Mouse (Mus musculus) heart, adult 8-10 months (tissue): ENCODE measurements around the gene Mrtfb. TPM values are rescaled to one million over a fixed set of nuclear protein-coding genes. Genes with fewer than 3 reads are reported as not detected.

ENCODE experiments used
- microRNA-seq: library from miRNA; unstranded; fragments of <30 nt; microRNA quantifications from one replicate; pipeline ENCODE4 v1.2.0, GENCODE M21; 2022
- total RNA-seq, 4 experiments: library from RNA; stranded (reverse); gene quantifications; 2 replicates each; pipeline ENCODE4 v1.2.4; 2022

The Mrtfb gene
- total RNA-seq, 4 experiments from 2014 or later = 24.5 to 32.8 (median 28.8) TPM

Small RNA genes lying within 50 kb of the gene (microRNA-seq; reads per million reads assigned to microRNA genes)
- gene Mir193b (141 reads per million, percentile 63 among the genes with 10 or more reads in this experiment), gene Mir365-1 (1.4 reads per million)

Other genes with a start within 250 kb of the Mrtfb start
- gene Ercc4, start 146.8 kb upstream of the Mrtfb start, total RNA-seq = 10 to 100 TPM in 1 of 4 experiments, 1 to 10 TPM in 3; 6.8 to 10.1 (median 8.1) TPM